Mouse (Mus musculus): ENCODE measurements around the gene Gramd1b. TPM values are rescaled to one million over a fixed set of nuclear protein-coding genes. Genes with fewer than 3 reads are reported as not detected.
A peak's percentile ranks its signal among the peaks of the same experiment; 100 is the strongest.

The Gramd1b gene
- total and polyA plus RNA-seq, 2 experiments from 2014 or later: 18.0 to 48.6 TPM

GRCm38 (mm10) chr9:40294210-40294609 is 237.0 kb downstream of the Gramd1b start:
- Histone ChIP-seq H3K27me3 (ENCODE audit: insufficient read depth, low read length) (no peaks in the 10 kb centered on the region), H3K27ac (ENCODE audit: low read depth, low read length) (no peak overlapping the region), H3K4me2 (ENCODE audit: low read depth) (no peak overlapping the region), H3K4me1 (ENCODE audit: insufficient read depth) (no peaks in the 10 kb centered on the region), H3K9me3 (ENCODE audit: low read length) (no peaks in the 10 kb centered on the region), H3K4me3 (ENCODE audit: low read depth, low read length) (no peak overlapping the region), H3K36me3 (ENCODE audit: insufficient read depth) (peaks cover 70% of the 10 kb centered on the region), H3K9ac (no peak overlapping the region)
- no peak for TF ChIP-seq CTCF (IDR thresholded peaks at IDR 0.05; ENCODE audit: low read depth)
- 85% methylated on average over 5 of the region's 5 CpGs for WGBS
- ATAC-seq (no peak), DNase-seq (no peak)

- DNase-seq (no peak), ATAC-seq (no peak; the same call in 1 of the 2 replicates)
- H3K9me3 ChIP-seq (ENCODE audit: low read length): no peaks in the 10 kb centered on the region
- H3K36me3 ChIP-seq (ENCODE audit: insufficient read depth): peaks cover 70% of the 10 kb centered on the region
- no peak overlapping the region for H3K4me2 ChIP-seq (ENCODE audit: low read depth)
- no peak for TF ChIP-seq CTCF (IDR thresholded peaks at IDR 0.05; ENCODE audit: low read depth)
- 88% methylated on average over 5 of the region's 5 CpGs for WGBS
- H3K4me1 ChIP-seq (ENCODE audit: insufficient read depth): no peaks in the 10 kb centered on the region
- H3K4me3 ChIP-seq (ENCODE audit: low read depth, low read length): no peak overlapping the region
- no peaks in the 10 kb centered on the region for H3K27me3 ChIP-seq (ENCODE audit: insufficient read depth, low read length)
- H3K27ac ChIP-seq (ENCODE audit: low read depth, low read length): no peak overlapping the region
- H3K9ac ChIP-seq: no peak overlapping the region
These were observed 237.4 kb downstream of the Gramd1b start for GRCm38 (mm10) chr9:40293740-40294139.

- peak; percentile 7; the same call in 1 of the 2 replicates for ATAC-seq
- DNase-seq: no peak
- Histone ChIP-seq H3K4me3 (ENCODE audit: low read depth, low read length) (no peak overlapping the region), H3K4me2 (ENCODE audit: low read depth) (no peak overlapping the region), H3K4me1 (ENCODE audit: insufficient read depth) (no peaks in the 10 kb centered on the region), H3K36me3 (ENCODE audit: insufficient read depth) (peaks cover 70% of the 10 kb centered on the region), H3K27me3 (ENCODE audit: insufficient read depth, low read length) (no peaks in the 10 kb centered on the region), H3K9ac (no peak overlapping the region), H3K27ac (ENCODE audit: low read depth, low read length) (no peak overlapping the region), H3K9me3 (ENCODE audit: low read length) (no peaks in the 10 kb centered on the region)
- 95% methylated on average over 8 of the region's 8 CpGs for WGBS
- no peak for TF ChIP-seq CTCF (IDR thresholded peaks at IDR 0.05; ENCODE audit: low read depth)
These were observed 237.9 kb downstream of the Gramd1b start for GRCm38 (mm10) chr9:40293286-40293685.

- 92% methylated on average over 4 of the region's 4 CpGs for WGBS
- TF ChIP-seq CTCF (IDR thresholded peaks at IDR 0.05; ENCODE audit: low read depth): no peak
- Histone ChIP-seq H3K9ac (no peak overlapping the region), H3K4me3 (ENCODE audit: low read depth, low read length) (no peak overlapping the region), H3K4me2 (ENCODE audit: low read depth) (no peak overlapping the region), H3K36me3 (ENCODE audit: insufficient read depth) (peaks cover 64% of the 10 kb centered on the region), H3K4me1 (ENCODE audit: insufficient read depth) (no peaks in the 10 kb centered on the region), H3K9me3 (ENCODE audit: low read length) (no peaks in the 10 kb centered on the region), H3K27me3 (ENCODE audit: insufficient read depth, low read length) (no peaks in the 10 kb centered on the region), H3K27ac (ENCODE audit: low read depth, low read length) (no peak overlapping the region)
- ATAC-seq: no peak
- DNase-seq: no peak
These were observed 238.7 kb downstream of the Gramd1b start for GRCm38 (mm10) chr9:40292475-40292874.

GRCm38 (mm10) chr9:40282968-40283367 is 248.2 kb downstream of the Gramd1b start:
- H3K4me2 ChIP-seq (ENCODE audit: low read depth): no peak overlapping the region
- no peaks in the 10 kb centered on the region for H3K27me3 ChIP-seq (ENCODE audit: insufficient read depth, low read length)
- TF ChIP-seq CTCF (IDR thresholded peaks at IDR 0.05; ENCODE audit: low read depth): no peak
- H3K36me3 ChIP-seq (ENCODE audit: insufficient read depth): peaks cover 54% of the 10 kb centered on the region
- no peak for DNase-seq
- H3K9ac ChIP-seq: no peak overlapping the region
- WGBS: 64% methylated on average over 7 of the region's 7 CpGs
- H3K9me3 ChIP-seq (ENCODE audit: low read length): no peaks in the 10 kb centered on the region
- ATAC-seq: no peak
- no peak overlapping the region for H3K4me3 ChIP-seq (ENCODE audit: low read depth, low read length)
- H3K27ac ChIP-seq (ENCODE audit: low read depth, low read length): no peak overlapping the region
- H3K4me1 ChIP-seq (ENCODE audit: insufficient read depth): no peaks in the 10 kb centered on the region

- Histone ChIP-seq H3K9me3 (ENCODE audit: low read length) (no peaks in the 10 kb centered on the region), H3K4me1 (ENCODE audit: insufficient read depth) (no peaks in the 10 kb centered on the region), H3K9ac (no peak overlapping the region), H3K27ac (ENCODE audit: low read depth, low read length) (no peak overlapping the region), H3K4me3 (ENCODE audit: low read depth, low read length) (no peak overlapping the region), H3K27me3 (ENCODE audit: insufficient read depth, low read length) (no peaks in the 10 kb centered on the region), H3K36me3 (ENCODE audit: insufficient read depth) (peaks cover 63% of the 10 kb centered on the region), H3K4me2 (ENCODE audit: low read depth) (no peak overlapping the region)
- no peak for DNase-seq
- no peak for TF ChIP-seq CTCF (IDR thresholded peaks at IDR 0.05; ENCODE audit: low read depth)
- 93% methylated on average over 7 of the region's 7 CpGs for WGBS
- no peak for ATAC-seq
These were observed 251.7 kb downstream of the Gramd1b start for GRCm38 (mm10) chr9:40279438-40279837.

GRCm38 (mm10) chr9:40277671-40278070 is 253.5 kb downstream of the Gramd1b start:
- 80% methylated on average over 3 of the region's 3 CpGs for WGBS
- Histone ChIP-seq H3K36me3 (ENCODE audit: insufficient read depth) (peaks cover 57% of the 10 kb centered on the region), H3K27me3 (ENCODE audit: insufficient read depth, low read length) (no peaks in the 10 kb centered on the region), H3K27ac (ENCODE audit: low read depth, low read length) (no peak overlapping the region), H3K9ac (no peak overlapping the region), H3K4me3 (ENCODE audit: low read depth, low read length) (no peak overlapping the region), H3K4me1 (ENCODE audit: insufficient read depth) (peaks cover 9% of the 10 kb centered on the region), H3K9me3 (ENCODE audit: low read length) (no peaks in the 10 kb centered on the region), H3K4me2 (ENCODE audit: low read depth) (no peak overlapping the region)
- ATAC-seq (no peak), DNase-seq (no peak)
- TF ChIP-seq CTCF (IDR thresholded peaks at IDR 0.05; ENCODE audit: low read depth): no peak

GRCm38 (mm10) chr9:40275904-40276303 is 255.3 kb downstream of the Gramd1b start:
- H3K9ac ChIP-seq: no peak overlapping the region
- H3K4me1 ChIP-seq (ENCODE audit: insufficient read depth): peaks cover 27% of the 10 kb centered on the region
- no peak for TF ChIP-seq CTCF (IDR thresholded peaks at IDR 0.05; ENCODE audit: low read depth)
- H3K4me2 ChIP-seq (ENCODE audit: low read depth): no peak overlapping the region
- H3K9me3 ChIP-seq (ENCODE audit: low read length): no peaks in the 10 kb centered on the region
- no peak overlapping the region for H3K27ac ChIP-seq (ENCODE audit: low read depth, low read length)
- H3K27me3 ChIP-seq (ENCODE audit: insufficient read depth, low read length): no peaks in the 10 kb centered on the region
- no peak overlapping the region for H3K4me3 ChIP-seq (ENCODE audit: low read depth, low read length)
- DNase-seq (no peak), ATAC-seq (no peak)
- 78% methylated on average over 5 of the region's 5 CpGs for WGBS
- peaks cover 40% of the 10 kb centered on the region for H3K36me3 ChIP-seq (ENCODE audit: insufficient read depth)

Data from forebrain, postnatal 0 days (tissue).